Mouse (Mus musculus): ENCODE results near the gene Dut.

DNA sequence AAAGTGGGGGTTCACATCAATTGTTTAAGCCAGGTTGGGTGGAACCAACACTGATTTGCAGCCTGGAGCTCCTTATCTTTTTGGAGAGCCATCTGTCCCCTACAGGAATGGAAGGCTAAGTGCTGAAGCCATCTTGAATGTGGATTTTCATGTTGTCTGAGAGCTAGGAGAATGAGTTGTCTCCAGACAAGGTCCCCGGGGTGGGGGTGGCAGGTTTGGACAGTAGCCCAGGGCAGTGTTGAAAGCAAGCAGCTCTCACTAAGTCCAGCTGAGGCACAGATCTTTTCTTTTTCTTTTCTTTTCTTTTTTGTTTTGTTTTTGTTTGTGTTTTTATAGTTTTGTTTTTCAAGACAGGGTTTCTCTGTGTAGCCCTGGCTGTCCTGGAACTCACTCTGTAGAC lies 44.1 kb downstream of the Dut start:
- TF ChIP-seq CTCF (IDR thresholded peaks at IDR 0.05; ENCODE audit: borderline replicate concordance, extremely low read depth, insufficient read depth, insufficient read length), result no peak
- TF ChIP-seq POLR2A (IDR thresholded peaks at IDR 0.05; ENCODE audit: borderline replicate concordance, extremely low read depth, insufficient read depth, insufficient read length, poor library complexity, severe bottlenecking), result no peak
